In the genomic region with DNA sequence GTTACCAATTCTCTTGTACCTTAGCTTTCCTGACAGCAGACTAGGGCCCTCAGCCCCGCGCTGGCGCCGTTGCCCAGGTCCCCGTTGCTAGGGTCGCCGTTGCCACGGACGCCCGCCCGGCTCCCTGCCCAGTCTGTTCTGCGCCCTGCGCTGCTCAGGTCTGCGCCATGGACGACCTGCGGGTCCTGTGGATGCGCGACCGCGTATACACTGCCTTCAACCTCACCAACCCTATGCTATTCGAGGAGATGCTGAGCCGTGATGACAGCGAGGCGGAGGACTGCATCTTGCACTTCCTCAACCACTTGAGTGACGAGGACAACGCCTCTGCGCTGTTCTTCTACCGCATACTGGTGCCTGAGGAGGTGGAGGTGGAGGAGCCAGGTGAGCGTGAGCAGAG, we compare ENCODE assay signal across 7 mouse cellular contexts. TPM values are rescaled to one million over a fixed set of nuclear protein-coding genes. Genes with fewer than 3 reads are reported as not detected.
DNase-seq lines count a peak whose midpoint lies in the region; ATAC-seq lines count a peak whose summit lies in the region.

Gene Dnah10, plus strand, starts transcription at position 89 of the 400 bp plus-strand sequence.

- H3K9ac ChIP-seq in lung, embryonic 15.5 days: no peak within 1 kb of the TSS
- H3K9ac ChIP-seq in forebrain, embryonic 12.5 days: no peak within 1 kb of the TSS
- H3K9ac ChIP-seq in neural tube, embryonic 11.5 days (ENCODE audit: low read length): no peak within 1 kb of the TSS

- WGBS in lung, embryonic 15.5 days: 7% methylated on average over 29 of the region's 29 CpGs
- 8% methylated on average over 29 of the region's 29 CpGs for WGBS in forebrain, embryonic 12.5 days
- 9% methylated on average over 29 of the region's 29 CpGs for WGBS in neural tube, embryonic 11.5 days

- 0 out of 2 replicates have a peak within 1 kb of the TSS, but pooled peaks have one; percentile 1 for H3K4me2 ChIP-seq in lung, embryonic 15.5 days
- H3K4me2 ChIP-seq in forebrain, embryonic 12.5 days: peak within 1 kb of the TSS; percentile 25
- no peak within 1 kb of the TSS for H3K4me2 ChIP-seq in neural tube, embryonic 11.5 days (ENCODE audit: low read depth)

- H3K27me3 ChIP-seq in lung, embryonic 15.5 days: no peaks in the 10 kb centered on the region
- H3K27me3 ChIP-seq in forebrain, embryonic 12.5 days: no peaks in the 10 kb centered on the region
- no peaks in the 10 kb centered on the region for H3K27me3 ChIP-seq in neural tube, embryonic 11.5 days (ENCODE audit: control insufficient read depth, insufficient read depth, low read length)

- no peak within 1 kb of the TSS for H3K4me3 ChIP-seq in lung, embryonic 15.5 days
- no peak within 1 kb of the TSS for H3K4me3 ChIP-seq in forebrain, embryonic 12.5 days (replicated peaks)
- H3K4me3 ChIP-seq in neural tube, embryonic 11.5 days (ENCODE audit: low read depth, low read length): no peak within 1 kb of the TSS

- H3K9me3 ChIP-seq in lung, embryonic 15.5 days: no peaks in the 10 kb centered on the region
- no peaks in the 10 kb centered on the region for H3K9me3 ChIP-seq in forebrain, embryonic 12.5 days
- H3K9me3 ChIP-seq in neural tube, embryonic 11.5 days (ENCODE audit: control insufficient read depth, low read length): no peaks in the 10 kb centered on the region

- no peak within 1 kb of the TSS for H3K27ac ChIP-seq in lung, embryonic 15.5 days
- no peak within 1 kb of the TSS for H3K27ac ChIP-seq in forebrain, embryonic 12.5 days
- no peak within 1 kb of the TSS for H3K27ac ChIP-seq in neural tube, embryonic 11.5 days (ENCODE audit: low read depth, low read length)

- DNase-seq in lung, postnatal 14 days: no peak
- DNase-seq in layer of hippocampus, postnatal 25 days (ENCODE audit: extremely low spot score in 1 of 2, low spot score in 1 of 2): peak; percentile 16 to 20
- peak; percentile 43 for DNase-seq in neural tube, embryonic 11.5 days (ENCODE audit: low spot score)
- no peak for DNase-seq in urinary bladder, adult 18-20 months (ENCODE audit: low spot score in 2 of 2)
- DNase-seq in thymus, adult 18-20 months: no peak

- ATAC-seq in lung, embryonic 15.5 days (ENCODE audit: borderline replicate concordance, extremely low read depth, low FRiP score, low TSS enrichment): no peak
- 0 out of 2 replicates have a peak, but pooled peaks have one; percentile 58 for ATAC-seq in forebrain, embryonic 12.5 days (ENCODE audit: low FRiP score)
- no peak for ATAC-seq in neural tube, embryonic 11.5 days (ENCODE audit: insufficient read depth, low FRiP score, low TSS enrichment)

- H3K36me3 ChIP-seq in lung, embryonic 15.5 days: peaks cover 37% of the 10 kb centered on the region
- H3K36me3 ChIP-seq in forebrain, embryonic 12.5 days (replicated peaks): peaks cover 40% of the 10 kb centered on the region
- peaks cover 7% of the 10 kb centered on the region for H3K36me3 ChIP-seq in neural tube, embryonic 11.5 days (ENCODE audit: control insufficient read depth, insufficient read depth, low read length)

- 0 out of 2 replicates have a peak, but pooled peaks cover 5% of the 10 kb centered on the region for H3K4me1 ChIP-seq in lung, embryonic 15.5 days
- H3K4me1 ChIP-seq in forebrain, embryonic 12.5 days: peaks cover 8% of the 10 kb centered on the region
- peaks cover 3% of the 10 kb centered on the region; the same call in 1 of the 2 replicates for H3K4me1 ChIP-seq in neural tube, embryonic 11.5 days (ENCODE audit: control insufficient read depth, insufficient read depth, low read length)

RNA-seq across cellular contexts. Expression of gene Dnah10, which starts in this region (rescaled TPM):
- 0.26 and 0.41 TPM in 2 replicates for polyA plus RNA-seq in lung, embryonic 15.5 days (2015; fragmentation: Nextera tagmentation; extraction: Ambion mirVana)
- 0.11 and 0.37 TPM in 2 replicates for polyA plus RNA-seq in forebrain, embryonic 12.5 days (2016; fragmentation: Nextera tagmentation; extraction: Ambion mirVana)
- under 1 TPM; 0.32 to 0.56 TPM for total RNA-seq in layer of hippocampus, postnatal 25 days (2021)
- 0.03 and 0.05 TPM in 2 replicates for polyA plus RNA-seq in neural tube, embryonic 11.5 days (2014; fragmentation: Nextera tagmentation; extraction: Ambion mirVana)

Comparison
In these comparisons a context has a peak if more than half of its experiments do, and no peak if none do; other contexts are left out.
1. Peak in ATAC-seq and H3K4me2 ChIP-seq in forebrain, embryonic 12.5 days; RNA of the gene not detected or under 1 TPM.
2. Peak in DNase-seq in layer of hippocampus, postnatal 25 days; RNA of the gene not detected or under 1 TPM.
3. Peak in DNase-seq in neural tube, embryonic 11.5 days; RNA of the gene not detected or under 1 TPM.